Mouse (Mus musculus) MEL (cell line): ENCODE measurements around the gene Ednrb. TPM values are rescaled to one million over a fixed set of nuclear protein-coding genes. Genes with fewer than 3 reads are reported as not detected.

Experiments
- DNase-seq: peaks from one replicate; pipeline ENCODE4 v3.0.0; 2011; ENCODE audit warnings: low read depth, low spot score
- H3K27ac ChIP-seq: 2 replicates; pipeline ENCODE4 v1.5.1; 2012; ENCODE audit warnings: low read depth, mild to moderate bottlenecking, control low read depth, low read length, moderate library complexity; ENCODE audit not compliant: control insufficient read depth
- H3K27me3 ChIP-seq, 2 experiments: fragments of 150-350 bp in 1 of 2; sonication (generic) in 1 of 2; 2 replicates each; pipeline ENCODE4 v1.6.1; 2012; ENCODE audit warnings: low read length in 2 of 2, mild to moderate bottlenecking in 2 of 2, improper control_type of control experiment in 1 of 2, moderate library complexity in 1 of 2; ENCODE audit not compliant: insufficient read depth in 2 of 2, control insufficient read depth in 1 of 2
- H3K36me3 ChIP-seq, 2 experiments: 2 replicates each; pipeline ENCODE4 v1.6.1; 2012 to 2014; ENCODE audit warnings: low read length in 2 of 2, improper control_type of control experiment in 1 of 2, inconsistent platforms in 1 of 2, mild to moderate bottlenecking in 1 of 2; ENCODE audit not compliant: insufficient read depth in 2 of 2, control insufficient read depth in 1 of 2
- H3K4me1 ChIP-seq, 2 experiments: fragments of 150-350 bp in 1 of 2; sonication (generic) in 1 of 2; 2 replicates each; pipeline ENCODE4 v1.6.1; 2012; ENCODE audit warnings: low read length in 2 of 2, improper control_type of control experiment in 1 of 2, mild to moderate bottlenecking in 1 of 2; ENCODE audit not compliant: insufficient read depth in 2 of 2, control insufficient read depth in 1 of 2
- H3K4me3 ChIP-seq, 2 experiments: fragments of 150-350 bp in 1 of 2; sonication (generic) in 1 of 2; 2 replicates each; pipeline ENCODE4 v1.5.1; 2012; ENCODE audit warnings: low read depth in 2 of 2, low read length in 2 of 2, mild to moderate bottlenecking in 2 of 2, moderate library complexity in 2 of 2, control low read depth in 1 of 2, improper control_type of control experiment in 1 of 2; ENCODE audit not compliant: control insufficient read depth in 1 of 2, insufficient read depth in 1 of 2
- H3K79me2 ChIP-seq: 2 replicates; pipeline ENCODE4 v1.6.1; 2012; ENCODE audit warnings: mild to moderate bottlenecking, low read length, moderate library complexity; ENCODE audit not compliant: control insufficient read depth, poor library complexity, insufficient read depth
- H3K9ac ChIP-seq: 2 replicates; pipeline ENCODE4 v1.6.1; 2012; ENCODE audit warnings: low read depth, mild to moderate bottlenecking, control low read depth, low read length, moderate library complexity; ENCODE audit not compliant: control insufficient read depth, poor library complexity, severe bottlenecking
- H3K9me3 ChIP-seq: fragments of 150-350 bp; sonication (generic); replicated peaks from 2 replicates; pipeline ENCODE4 v1.6.1; 2012; ENCODE audit warnings: mild to moderate bottlenecking, low read length, improper control_type of control experiment, moderate library complexity; ENCODE audit not compliant: insufficient read depth
- BHLHE40 ChIP-seq: IDR thresholded peaks from 2 replicates; pipeline ENCODE4 v1.6.1; 2012; ENCODE audit warnings: low read depth, mild to moderate bottlenecking, inconsistent platforms, low read length, improper control_type of control experiment, borderline replicate concordance
- CHD2 ChIP-seq: IDR thresholded peaks from 2 replicates; pipeline ENCODE4 v1.6.1; 2011; ENCODE audit warnings: low read length, improper control_type of control experiment
- CTCF ChIP-seq, 3 experiments: IDR thresholded peaks in 2 of 3; conservative IDR thresholded peaks in 1 of 3; 2 replicates each; pipeline ENCODE4 v1.5.1; 2011 to 2012; ENCODE audit warnings: low read length in 3 of 3, low read depth in 2 of 3, mild to moderate bottlenecking in 2 of 3, improper control_type of control experiment in 1 of 3, inconsistent platforms in 1 of 3, mixed read lengths in 1 of 3, moderate library complexity in 1 of 3; ENCODE audit not compliant: control insufficient read depth in 1 of 3, insufficient read depth in 1 of 3, poor library complexity in 1 of 3, severe bottlenecking in 1 of 3
- EP300 ChIP-seq, 2 experiments: IDR thresholded peaks; 2 replicates each; pipeline ENCODE4 v1.6.1; 2011; ENCODE audit warnings: improper control_type of control experiment in 2 of 2, low read length in 2 of 2, low read depth in 1 of 2, mild to moderate bottlenecking in 1 of 2
- GATA1 ChIP-seq: IDR thresholded peaks from 2 replicates; pipeline ENCODE4 v1.6.1; 2011; ENCODE audit warnings: low read depth, low read length, improper control_type of control experiment
- HCFC1 ChIP-seq: IDR thresholded peaks from 2 replicates; pipeline ENCODE4 v1.6.1; 2012; ENCODE audit warnings: low read depth, mild to moderate bottlenecking, inconsistent platforms, low read length, improper control_type of control experiment, moderate library complexity
- JUND ChIP-seq: IDR thresholded peaks from 2 replicates; pipeline ENCODE4 v1.6.1; 2011; ENCODE audit warnings: low read depth, mild to moderate bottlenecking, improper control_type of control experiment, low read length
- KAT2A ChIP-seq: conservative IDR thresholded peaks from 2 replicates; pipeline ENCODE4 v1.6.1; 2012; ENCODE audit warnings: low read depth, low read length, improper control_type of control experiment, inconsistent platforms
- MAFK ChIP-seq: IDR thresholded peaks from 2 replicates; pipeline ENCODE4 v1.6.1; 2011; ENCODE audit warnings: low read depth, mild to moderate bottlenecking, low read length, improper control_type of control experiment, borderline replicate concordance
- MXI1 ChIP-seq: IDR thresholded peaks from 2 replicates; pipeline ENCODE4 v1.6.1; 2011; ENCODE audit warnings: mild to moderate bottlenecking, low read depth, low read length, improper control_type of control experiment
- POLR2A ChIP-seq, 2 experiments: IDR thresholded peaks; 2 replicates each; pipeline ENCODE4 v1.6.1; 2011 to 2012; ENCODE audit warnings: low read length in 2 of 2, mild to moderate bottlenecking in 2 of 2, control low read depth in 1 of 2, improper control_type of control experiment in 1 of 2, low read depth in 1 of 2, moderate library complexity in 1 of 2; ENCODE audit not compliant: control insufficient read depth in 1 of 2, insufficient read depth in 1 of 2, poor library complexity in 1 of 2
- RCOR1 ChIP-seq: IDR thresholded peaks from 2 replicates; pipeline ENCODE4 v1.6.1; 2012; ENCODE audit warnings: low read depth, mild to moderate bottlenecking, inconsistent platforms, low read length, improper control_type of control experiment
- SIN3A ChIP-seq: IDR thresholded peaks from 2 replicates; pipeline ENCODE4 v1.6.1; 2012; ENCODE audit warnings: low read length, improper control_type of control experiment, inconsistent platforms
- SMC3 ChIP-seq: IDR thresholded peaks from 2 replicates; pipeline ENCODE4 v1.6.1; 2011; ENCODE audit warnings: low read depth, low read length, improper control_type of control experiment
- TCF12 ChIP-seq: IDR thresholded peaks from 2 replicates; pipeline ENCODE4 v1.6.1; 2014; ENCODE audit warnings: low read depth, mild to moderate bottlenecking, inconsistent platforms, low read length, improper control_type of control experiment, moderate library complexity
- USF2 ChIP-seq, 2 experiments: IDR thresholded peaks; 2 replicates each; pipeline ENCODE4 v1.6.1; 2011 to 2012; ENCODE audit warnings: improper control_type of control experiment in 2 of 2, low read length in 2 of 2, borderline replicate concordance in 1 of 2, inconsistent platforms in 1 of 2, low read depth in 1 of 2, mild to moderate bottlenecking in 1 of 2; ENCODE audit not compliant: insufficient read depth in 1 of 2
- ZC3H11A ChIP-seq: IDR thresholded peaks from 2 replicates; pipeline ENCODE4 v1.6.1; 2012; ENCODE audit warnings: low read depth, mild to moderate bottlenecking, inconsistent platforms, low read length, improper control_type of control experiment
- polyA plus RNA-seq, 2 experiments: library from polyadenylated mRNA; stranded (reverse) in 1 of 2; unstranded in 1 of 2; fragments of >175 nt in 1 of 2; fragments of >200 nt in 1 of 2; gene quantifications; 2 replicates each; pipeline versions ENCODE4 v1.2.1 to v1.2.4; 2012; ENCODE audit warnings: low replicate concordance in 2 of 2, low read depth in 1 of 2; ENCODE audit not compliant: insufficient read length in 2 of 2, insufficient read depth in 1 of 2, missing spikeins in 1 of 2
- total RNA-seq: library from RNA; depleted of rRNA; stranded (reverse); fragments of 300-350 nt; gene quantifications from 2 replicates; pipeline ENCODE4 v1.2.3, GENCODE M21; 2012

Ednrb gene
- total and polyA plus RNA-seq, 3 experiments: not detected

- H3K9ac ChIP-seq: no peak overlapping the region
- no peaks in the 10 kb centered on the region for H3K4me1 ChIP-seq
- DNase-seq: no peak
- H3K36me3 ChIP-seq: no peaks in the 10 kb centered on the region
- H3K27me3 ChIP-seq: no peaks in the 10 kb centered on the region
- H3K79me2 ChIP-seq: no peaks in the 10 kb centered on the region
- no peak overlapping the region for H3K27ac ChIP-seq
- no peaks in the 10 kb centered on the region for H3K9me3 ChIP-seq
- no peak for TF ChIP-seq CHD2
- TF ChIP-seq SMC3: no peak
- TF ChIP-seq USF2 (IDR thresholded peaks at IDR 0.05; ENCODE audit: borderline replicate concordance in 1 of 2, insufficient read depth in 1 of 2, low read depth in 1 of 2, low read length in 2 of 2): no peak
- no peak for TF ChIP-seq MAFK
- TF ChIP-seq TCF12: no peak
- no peak for TF ChIP-seq CTCF (IDR thresholded peaks at IDR 0.05 in 2 of 3, conservative IDR thresholded peaks at IDR 0.05 in 1 of 3; ENCODE audit: control insufficient read depth in 1 of 3, insufficient read depth in 1 of 3, low read depth in 2 of 3, low read length in 3 of 3, poor library complexity in 1 of 3, severe bottlenecking in 1 of 3)
- TF ChIP-seq JUND: no peak
- no peak overlapping the region for H3K4me3 ChIP-seq
Observed at GRCm38 (mm10) chr14:103890761-103891160, 46.6 kb upstream of the Ednrb start.

GRCm38 (mm10) chr14:103884892-103885575 is 40.8 kb upstream of the Ednrb start:
- Histone ChIP-seq H3K27ac (no peak overlapping the region), H3K4me1 (no peaks in the 10 kb centered on the region), H3K79me2 (no peaks in the 10 kb centered on the region), H3K9me3 (no peaks in the 10 kb centered on the region), H3K36me3 (no peaks in the 10 kb centered on the region), H3K4me3 (no peak overlapping the region), H3K9ac (no peak overlapping the region), H3K27me3 (no peaks in the 10 kb centered on the region)
- DNase-seq: no peak
- TF ChIP-seq SIN3A (no peak), TCF12 (no peak), EP300 (IDR thresholded peaks at IDR 0.05; ENCODE audit: low read depth in 1 of 2, low read length in 2 of 2) (no peak), KAT2A (no peak), HCFC1 (no peak)

- Histone ChIP-seq H3K4me3 (no peak overlapping the region), H3K4me1 (no peaks in the 10 kb centered on the region), H3K36me3 (no peaks in the 10 kb centered on the region), H3K27ac (no peak overlapping the region), H3K27me3 (no peaks in the 10 kb centered on the region), H3K79me2 (no peaks in the 10 kb centered on the region), H3K9me3 (no peaks in the 10 kb centered on the region), H3K9ac (no peak overlapping the region)
- DNase-seq: no peak
- no peak for TF ChIP-seq ZC3H11A
- TF ChIP-seq POLR2A (IDR thresholded peaks at IDR 0.05; ENCODE audit: control insufficient read depth in 1 of 2, insufficient read depth in 1 of 2, low read depth in 1 of 2, low read length in 2 of 2, poor library complexity in 1 of 2): no peak
- TF ChIP-seq KAT2A: no peak
- no peak for TF ChIP-seq RCOR1
- TF ChIP-seq BHLHE40: no peak
- no peak for TF ChIP-seq GATA1
- TF ChIP-seq CTCF (IDR thresholded peaks at IDR 0.05 in 2 of 3, conservative IDR thresholded peaks at IDR 0.05 in 1 of 3; ENCODE audit: control insufficient read depth in 1 of 3, insufficient read depth in 1 of 3, low read depth in 2 of 3, low read length in 3 of 3, poor library complexity in 1 of 3, severe bottlenecking in 1 of 3): no peak
- no peak for TF ChIP-seq MXI1
- no peak for TF ChIP-seq EP300 (IDR thresholded peaks at IDR 0.05; ENCODE audit: low read depth in 1 of 2, low read length in 2 of 2)
Observed at GRCm38 (mm10) chr14:103882943-103883342, 38.7 kb upstream of the Ednrb start.
